Mouse (Mus musculus) brain, embryonic 14.5 days (tissue): ENCODE results near the gene Arl8a. TPM values are rescaled to one million over a fixed set of nuclear protein-coding genes. Genes with fewer than 3 reads are reported as not detected.
"Not testable (repeated sequence)": the region's sequence is repeated elsewhere in the genome, so short reads cannot be mapped to it uniquely, and the experiment has no call there.

Source experiments
- DNase-seq: peaks from one replicate; pipeline ENCODE4 v3.0.0-alpha.2; 2011; ENCODE audit warnings: low read depth
- CTCF ChIP-seq: fragments of 200-500 bp; IDR thresholded peaks from 2 replicates; pipeline ENCODE4 v1.5.1; 2012; ENCODE audit warnings: inconsistent platforms, mild to moderate bottlenecking, moderate library complexity, borderline replicate concordance; ENCODE audit not compliant: insufficient read depth, insufficient read length; ENCODE audit errors: extremely low read depth
- POLR2A ChIP-seq: fragments of 200-500 bp; IDR thresholded peaks from 2 replicates; pipeline ENCODE4 v1.6.1; 2012; ENCODE audit warnings: mild to moderate bottlenecking, inconsistent platforms, borderline replicate concordance; ENCODE audit not compliant: poor library complexity, insufficient read depth, insufficient read length, severe bottlenecking; ENCODE audit errors: extremely low read depth
- polyA plus RNA-seq: library from polyadenylated mRNA; depleted of rRNA; stranded (reverse); fragments of >200 nt; gene quantifications from 2 replicates; pipeline ENCODE4 v1.2.3, GENCODE M21; 2012; rRNA removed

The Arl8a gene
- polyA plus RNA-seq = 333 and 385 TPM in 2 replicates

- DNase-seq = peak; percentile 93
- TF ChIP-seq POLR2A (peak; percentile 96), CTCF (no peak)
Measured at GRCm38 (mm10) chr1:135146077-135146945, at the start of gene Arl8a. TSS of gene Arl8a (plus strand) at chr1:135146824.

- TF ChIP-seq CTCF (no peak), POLR2A (no peak)
- DNase-seq = no peak
Measured at GRCm38 (mm10) chr1:135097441-135097840, 49.2 kb upstream of the Arl8a start.

GRCm38 (mm10) chr1:135098441-135098840, 48.2 kb upstream of the Arl8a start:
- TF ChIP-seq POLR2A (no peak), CTCF (no peak)
- DNase-seq = peak; percentile 30

GRCm38 (mm10) chr1:135100400-135100799, 46.2 kb upstream of the Arl8a start:
- no peak for DNase-seq
- TF ChIP-seq POLR2A = no peak
- no peak for TF ChIP-seq CTCF

- no peak for TF ChIP-seq POLR2A
- TF ChIP-seq CTCF = no peak
- DNase-seq = no peak
Measured at GRCm38 (mm10) chr1:135105124-135105523, 41.5 kb upstream of the Arl8a start, which contains the start of gene Lgr6. TSS of gene Lgr6 (minus strand) at chr1:135105276.

GRCm38 (mm10) chr1:135105951-135106350, 40.7 kb upstream of the Arl8a start:
- DNase-seq = peak; percentile 80
- TF ChIP-seq POLR2A (no peak), CTCF (peak; percentile 82)

- TF ChIP-seq CTCF = peak; percentile 56; the same call in 1 of the 2 replicates
- no peak for TF ChIP-seq POLR2A
- peak; percentile 29 for DNase-seq
Measured at GRCm38 (mm10) chr1:135108611-135109010, 38.0 kb upstream of the Arl8a start.

- peak; percentile 57 for DNase-seq
- TF ChIP-seq CTCF (peak; percentile 89), POLR2A (no peak)
Measured at GRCm38 (mm10) chr1:135110075-135110474, 36.5 kb upstream of the Arl8a start.

- not testable (repeated sequence) for DNase-seq
Measured at GRCm38 (mm10) chr1:135111271-135111670, 35.4 kb upstream of the Arl8a start.

GRCm38 (mm10) chr1:135112661-135113060, 34.0 kb upstream of the Arl8a start:
- peak; percentile 58 for DNase-seq
- TF ChIP-seq CTCF (peak; percentile 91), POLR2A (no peak)

- DNase-seq = no peak
- no peak for TF ChIP-seq POLR2A
Measured at GRCm38 (mm10) chr1:135124573-135125363, 21.9 kb upstream of the Arl8a start.
